Comparison of ENCODE assay signal across 7 mouse cellular contexts in genomic region chr2:124719820-124720478, GRCm38 (mm10).
DNase-seq lines count a peak whose midpoint lies in the region; ATAC-seq and TF ChIP-seq lines count a peak whose summit lies in the region.

No protein-coding gene starts in this region.

- peak overlapping the region; percentile 7; the same call in 1 of the 2 replicates for H3K4me2 ChIP-seq in lung, embryonic 15.5 days

- no peak overlapping the region; the same call in 1 of the 2 replicates for H3K4me3 ChIP-seq in spleen, adult 2 months (ENCODE audit: extremely low read depth, insufficient read depth, insufficient read length)
- no peak overlapping the region for H3K4me3 ChIP-seq in lung, embryonic 15.5 days

- H3K36me3 ChIP-seq in spleen, adult 2 months (ENCODE audit: control insufficient read depth, insufficient read depth, low read length) = no peaks in the 10 kb centered on the region
- H3K36me3 ChIP-seq in lung, embryonic 15.5 days = no peaks in the 10 kb centered on the region

- no peak for TF ChIP-seq POLR2A in spleen, adult 2 months (IDR thresholded peaks at IDR 0.05; ENCODE audit: low read depth, low read length)

- intact Hi-C loops in left cerebral cortex, postnatal 14 days (cut with DNase I) = no loop called here

- peak; percentile 73 for ATAC-seq in lung, embryonic 15.5 days (ENCODE audit: borderline replicate concordance, extremely low read depth, low FRiP score, low TSS enrichment)

- H3K4me1 ChIP-seq in spleen, adult 2 months (ENCODE audit: control insufficient read depth, insufficient read depth, insufficient read length) = peaks cover 15% of the 10 kb centered on the region; the same call in 1 of the 2 replicates
- peaks cover 21% of the 10 kb centered on the region for H3K4me1 ChIP-seq in lung, embryonic 15.5 days

- no peaks in the 10 kb centered on the region for H3K9me3 ChIP-seq in lung, embryonic 15.5 days

- no peaks in the 10 kb centered on the region for H3K27me3 ChIP-seq in spleen, adult 2 months (ENCODE audit: control insufficient read depth, insufficient read depth, low read length)
- H3K27me3 ChIP-seq in lung, embryonic 15.5 days = no peaks in the 10 kb centered on the region

- H3K9ac ChIP-seq in lung, embryonic 15.5 days = no peak overlapping the region

- peak; percentile 18 to 21 for DNase-seq in spleen, adult 2 months (ENCODE audit: low read depth in 1 of 2, low spot score in 2 of 2)
- DNase-seq in spleen, postnatal 14 days (ENCODE audit: low spot score in 2 of 2) = no peak
- DNase-seq in induced T-regulatory cell, adult 2 months (ENCODE audit: low read depth) = peak; percentile 57
- DNase-seq in thymus, postnatal 36 days = peak; percentile 21 to 27
- no peak for DNase-seq in left cerebral cortex, postnatal 14 days (ENCODE audit: low spot score in 2 of 2)
- DNase-seq in cerebellum, postnatal 36 days = no peak

- peak overlapping the region; percentile 14 for H3K27ac ChIP-seq in spleen, adult 2 months (ENCODE audit: insufficient read depth, low read length)
- H3K27ac ChIP-seq in lung, embryonic 15.5 days = 0 out of 2 replicates have a peak overlapping the region, but pooled peaks have one; percentile 12

- WGBS in spleen, adult 2 months = 12% methylated on average over 14 of the region's 14 CpGs
- 41% methylated on average over 14 of the region's 14 CpGs for WGBS in lung, embryonic 15.5 days

- no peak for TF ChIP-seq CTCF in spleen, adult 2 months (IDR thresholded peaks at IDR 0.05; ENCODE audit: extremely low read depth, insufficient read depth, insufficient read length, insufficient replicate concordance)

Comparison
In these comparisons a context has a peak if more than half of its experiments do, and no peak if none do; other contexts are left out.
1. DNase-seq: peak in spleen, adult 2 months (2 of 2), induced T-regulatory cell, adult 2 months (single experiment) and thymus, postnatal 36 days (2 of 2); none in spleen, postnatal 14 days (0 of 2), left cerebral cortex, postnatal 14 days (0 of 2) and cerebellum, postnatal 36 days (0 of 2).